In the genomic region with DNA sequence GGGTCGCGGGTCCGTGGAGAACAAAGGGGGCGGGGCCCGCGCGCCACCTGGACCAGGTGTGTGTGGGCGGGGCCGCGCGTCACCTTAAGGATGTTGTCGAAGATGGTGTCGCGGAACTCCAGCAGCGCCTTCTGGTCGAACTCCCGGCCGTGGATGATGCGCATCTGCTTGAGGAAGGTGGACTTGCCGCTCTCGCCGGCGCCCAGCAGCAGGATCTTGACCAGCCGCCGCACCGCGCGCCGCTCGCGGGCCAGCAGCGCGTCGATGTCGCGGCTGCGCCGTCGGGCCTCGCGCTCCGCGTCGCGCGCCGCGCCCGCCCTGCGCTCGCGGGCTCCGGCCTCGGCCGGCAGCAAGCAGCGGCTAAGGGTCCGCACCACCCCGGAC, we compare ENCODE assay signal across 8 mouse cellular contexts. TPM values are rescaled to one million over a fixed set of nuclear protein-coding genes. Genes with fewer than 3 reads are reported as not detected.
DNase-seq lines count a peak whose midpoint lies in the region; ATAC-seq lines count a peak whose summit lies in the region.

No protein-coding gene starts in this region.

- 0 out of 2 replicates have a peak, but pooled peaks cover 4% of the 10 kb centered on the region for H3K36me3 ChIP-seq in forebrain, embryonic 14.5 days (ENCODE audit: control insufficient read depth, insufficient read depth, low read length)
- no peaks in the 10 kb centered on the region for H3K36me3 ChIP-seq in intestine, embryonic 16.5 days (ENCODE audit: control insufficient read depth, insufficient read depth, low read length)
- H3K36me3 ChIP-seq in liver, embryonic 13.5 days, result no peaks in the 10 kb centered on the region
- no peaks in the 10 kb centered on the region for H3K36me3 ChIP-seq in neural tube, embryonic 11.5 days (ENCODE audit: control insufficient read depth, insufficient read depth, low read length)

- peak overlapping the region; percentile 97 for H3K4me2 ChIP-seq in forebrain, embryonic 14.5 days (ENCODE audit: low read length)
- H3K4me2 ChIP-seq in intestine, embryonic 16.5 days (ENCODE audit: low read depth, low read length), result peak overlapping the region; percentile 74
- peak overlapping the region; percentile 99 for H3K4me2 ChIP-seq in liver, embryonic 13.5 days
- H3K4me2 ChIP-seq in neural tube, embryonic 11.5 days (ENCODE audit: low read depth), result peak overlapping the region; percentile 96

- peak overlapping the region; percentile 83 for H3K9ac ChIP-seq in forebrain, embryonic 14.5 days (ENCODE audit: low read length)
- H3K9ac ChIP-seq in intestine, embryonic 16.5 days (ENCODE audit: low read depth, low read length), result peak overlapping the region; percentile 81
- H3K9ac ChIP-seq in liver, embryonic 13.5 days, result peak overlapping the region; percentile 86
- peak overlapping the region; percentile 85 for H3K9ac ChIP-seq in neural tube, embryonic 11.5 days (ENCODE audit: low read length)

- under 1% methylated on average over 52 of the region's 58 CpGs for WGBS in forebrain, embryonic 14.5 days
- under 1% methylated on average over 55 of the region's 58 CpGs for WGBS in intestine, embryonic 16.5 days
- WGBS in liver, embryonic 13.5 days (ENCODE audit: insufficient replicate concordance), result under 1% methylated on average over 56 of the region's 58 CpGs
- WGBS in neural tube, embryonic 11.5 days, result 0% methylated on average over 45 of the region's 58 CpGs

- no peak for ATAC-seq in cerebellum, adult (ENCODE audit: insufficient number of reproducible peaks, low FRiP score, low TSS enrichment)
- no peak; the same call in 1 of the 2 replicates for ATAC-seq in forebrain, embryonic 14.5 days
- ATAC-seq in intestine, embryonic 16.5 days, result peak; percentile 21
- no peak for ATAC-seq in liver, embryonic 13.5 days (ENCODE audit: low read depth)
- ATAC-seq in neural tube, embryonic 11.5 days (ENCODE audit: insufficient read depth, low FRiP score, low TSS enrichment), result no peak

- H3K9me3 ChIP-seq in forebrain, embryonic 14.5 days (replicated peaks; ENCODE audit: control insufficient read depth, low read length), result no peaks in the 10 kb centered on the region
- H3K9me3 ChIP-seq in intestine, embryonic 16.5 days (ENCODE audit: control insufficient read depth, low read length), result no peaks in the 10 kb centered on the region
- no peaks in the 10 kb centered on the region for H3K9me3 ChIP-seq in liver, embryonic 13.5 days (replicated peaks)
- no peaks in the 10 kb centered on the region for H3K9me3 ChIP-seq in neural tube, embryonic 11.5 days (ENCODE audit: control insufficient read depth, low read length)

- peak overlapping the region; percentile 80 for H3K4me3 ChIP-seq in forebrain, embryonic 14.5 days (ENCODE audit: low read depth, low read length)
- peak overlapping the region; percentile 83 for H3K4me3 ChIP-seq in intestine, embryonic 16.5 days (ENCODE audit: low read length)
- peak overlapping the region; percentile 84 for H3K4me3 ChIP-seq in liver, embryonic 13.5 days (replicated peaks)
- H3K4me3 ChIP-seq in neural tube, embryonic 11.5 days (ENCODE audit: low read depth, low read length), result peak overlapping the region; percentile 79

- H3K27me3 ChIP-seq in forebrain, embryonic 14.5 days (replicated peaks; ENCODE audit: control insufficient read depth, insufficient read depth, low read length), result no peaks in the 10 kb centered on the region
- no peaks in the 10 kb centered on the region for H3K27me3 ChIP-seq in intestine, embryonic 16.5 days (replicated peaks; ENCODE audit: control insufficient read depth, insufficient read depth, low read length)
- no peaks in the 10 kb centered on the region for H3K27me3 ChIP-seq in liver, embryonic 13.5 days
- no peaks in the 10 kb centered on the region for H3K27me3 ChIP-seq in neural tube, embryonic 11.5 days (ENCODE audit: control insufficient read depth, insufficient read depth, low read length)

- peaks cover 27% of the 10 kb centered on the region for H3K4me1 ChIP-seq in forebrain, embryonic 14.5 days (ENCODE audit: control insufficient read depth, insufficient read depth, low read length)
- peaks cover 18% of the 10 kb centered on the region for H3K4me1 ChIP-seq in intestine, embryonic 16.5 days (ENCODE audit: control insufficient read depth, insufficient read depth, low read length)
- peaks cover 60% of the 10 kb centered on the region for H3K4me1 ChIP-seq in liver, embryonic 13.5 days (replicated peaks)
- peaks cover 13% of the 10 kb centered on the region for H3K4me1 ChIP-seq in neural tube, embryonic 11.5 days (ENCODE audit: control insufficient read depth, insufficient read depth, low read length)

- peak; percentile 60 for DNase-seq in cerebellum, adult 11 months
- DNase-seq in adrenal gland, postnatal 25 days, result peak; percentile 39
- no peak for DNase-seq in forebrain, embryonic 14.5 days (ENCODE audit: low spot score)
- peak; percentile 43 for DNase-seq in liver, embryonic 13.5 days
- DNase-seq in neural tube, embryonic 11.5 days (ENCODE audit: low spot score), result no peak
- DNase-seq in thymus, postnatal 36 days, result peak; percentile 37 to 69

- peak overlapping the region; percentile 65; the same call in 1 of the 2 replicates for H3K27ac ChIP-seq in forebrain, embryonic 14.5 days (ENCODE audit: low read depth, low read length)
- peak overlapping the region; percentile 70 for H3K27ac ChIP-seq in intestine, embryonic 16.5 days (ENCODE audit: low read length)
- peak overlapping the region; percentile 79 for H3K27ac ChIP-seq in liver, embryonic 13.5 days
- H3K27ac ChIP-seq in neural tube, embryonic 11.5 days (ENCODE audit: low read depth, low read length), result peak overlapping the region; percentile 70; the same call in 1 of the 2 replicates

RNA-seq across cellular contexts. Expression of a gene that starts 0.3 kb away (rescaled TPM):
- 129 and 166 TPM in 2 replicates for total RNA-seq in adrenal gland, postnatal 25 days (2021)
- 17.4 and 19.9 TPM in 2 replicates for polyA plus RNA-seq in forebrain, embryonic 14.5 days (2014; fragmentation: Nextera tagmentation; extraction: Ambion mirVana)
- polyA plus RNA-seq in intestine, embryonic 16.5 days (2015; fragmentation: Nextera tagmentation; extraction: Ambion mirVana), result 5.2 and 5.4 TPM in 2 replicates
- polyA plus RNA-seq in liver, embryonic 13.5 days (2015; fragmentation: Nextera tagmentation; extraction: Ambion mirVana), result 5.3 and 7.0 TPM in 2 replicates
- 60.3 and 65.0 TPM in 2 replicates for polyA plus RNA-seq in neural tube, embryonic 11.5 days (2014; fragmentation: Nextera tagmentation; extraction: Ambion mirVana)

Comparison
In these comparisons a context has a peak if more than half of its experiments do, and no peak if none do; other contexts are left out.
1. DNase-seq: peak in cerebellum, adult 11 months (single experiment), adrenal gland, postnatal 25 days (single experiment), liver, embryonic 13.5 days (single experiment) and thymus, postnatal 36 days (2 of 2); none in forebrain, embryonic 14.5 days (single experiment) and neural tube, embryonic 11.5 days (single experiment).
2. Peak in every context shown above with its lines, with median percentiles within 50 percentile points of each other: H3K27ac ChIP-seq, H3K4me2 ChIP-seq, H3K4me3 ChIP-seq and H3K9ac ChIP-seq.